Mouse (Mus musculus) midbrain, embryonic 16.5 days (tissue): Measurements from ENCODE around the gene Hint1. TPM values are rescaled to one million over a fixed set of nuclear protein-coding genes. Genes with fewer than 3 reads are reported as not detected.

Experiments
- polyA plus RNA-seq: library from polyadenylated mRNA; unstranded; fragments of >200 nt; fragmentation: Nextera tagmentation; extraction: Ambion mirVana; gene quantifications from 2 replicates; pipeline ENCODE4 v1.2.1, GENCODE M21; 2015

Hint1 gene
- polyA plus RNA-seq, 1 experiment from 2014 or later = 741 TPM

Other genes with a start within 250 kb of the Hint1 start
- gene Cdc42se2, start 78.7 kb upstream of the Hint1 start, polyA plus RNA-seq = 144 and 153 TPM in 2 replicates
- gene Lyrm7, start 5.5 kb upstream of the Hint1 start, polyA plus RNA-seq = 10.5 and 15.1 TPM in 2 replicates
- gene Gpx3, start 36.1 kb downstream of the Hint1 start, polyA plus RNA-seq = 29.4 and 40.5 TPM in 2 replicates
- 16.4 and 17.4 TPM in 2 replicates for gene Tnip1, start 96.5 kb downstream of the Hint1 start, polyA plus RNA-seq
- gene Anxa6, start 167.1 kb downstream of the Hint1 start, polyA plus RNA-seq = 36.3 and 37.0 TPM in 2 replicates
- 0.19 and 0.27 TPM in 2 replicates for gene Ccdc69, start 211.7 kb downstream of the Hint1 start, polyA plus RNA-seq
- 22.3 and 32.5 TPM in 2 replicates for gene Gm2a, start 231.7 kb downstream of the Hint1 start, polyA plus RNA-seq